Mouse (Mus musculus) embryonic facial prominence, embryonic 13.5 days (tissue): ENCODE measurements at regions not wholly inside any gene's neighbourhood (a gene's known extent, or its start where the extent isn't known, plus 50 kb on each side); places are given as distances from the start of the nearest gene placed in this dataset.

Experiments
- ATAC-seq: fragments of 200-750 bp; cut with Nextera tagmentation; 2 replicates; pipeline ENCODE4 v1.8.0; 2017; ENCODE audit warnings: low read depth; ENCODE audit not compliant: insufficient number of reproducible peaks, insufficient read depth, low FRiP score, low TSS enrichment
- H3K27ac ChIP-seq: fragments of 300-500 bp; sonication (generic); 2 replicates; pipeline ENCODE4 v1.5.1; 2015; ENCODE audit warnings: moderate library complexity, mild to moderate bottlenecking, inconsistent platforms
- H3K27me3 ChIP-seq: fragments of 300-500 bp; sonication (generic); 2 replicates; pipeline ENCODE4 v1.6.1; 2015; ENCODE audit warnings: mild to moderate bottlenecking, inconsistent platforms
- H3K36me3 ChIP-seq: fragments of 300-500 bp; sonication (generic); 2 replicates; pipeline ENCODE4 v1.6.1; 2015; ENCODE audit warnings: mild to moderate bottlenecking, inconsistent platforms
- H3K4me1 ChIP-seq: fragments of 300-500 bp; sonication (generic); 2 replicates; pipeline ENCODE4 v1.6.1; 2015; ENCODE audit warnings: inconsistent platforms
- H3K4me2 ChIP-seq: fragments of 300-500 bp; sonication (generic); 2 replicates; pipeline ENCODE4 v1.6.1; 2015; ENCODE audit warnings: moderate library complexity, mild to moderate bottlenecking, inconsistent platforms
- H3K4me3 ChIP-seq: fragments of 300-500 bp; sonication (generic); 2 replicates; pipeline ENCODE4 v1.5.1; 2015; ENCODE audit warnings: mild to moderate bottlenecking, inconsistent platforms
- H3K9ac ChIP-seq: fragments of 300-500 bp; sonication (generic); 2 replicates; pipeline ENCODE4 v1.6.1; 2015; ENCODE audit warnings: mild to moderate bottlenecking, inconsistent platforms
- H3K9me3 ChIP-seq: fragments of 300-500 bp; sonication (generic); 2 replicates; pipeline ENCODE4 v1.6.1; 2016; ENCODE audit warnings: inconsistent platforms
- WGBS: fragments of 180-500 bp; shearing (Covaris S2); methylation state at CpG from one replicate; pipeline ENCODE4 v1.1.7; 2015; ENCODE audit warnings: mixed read lengths; 5-methylcytosine and 5-hydroxymethylcytosine counted together

DNA sequence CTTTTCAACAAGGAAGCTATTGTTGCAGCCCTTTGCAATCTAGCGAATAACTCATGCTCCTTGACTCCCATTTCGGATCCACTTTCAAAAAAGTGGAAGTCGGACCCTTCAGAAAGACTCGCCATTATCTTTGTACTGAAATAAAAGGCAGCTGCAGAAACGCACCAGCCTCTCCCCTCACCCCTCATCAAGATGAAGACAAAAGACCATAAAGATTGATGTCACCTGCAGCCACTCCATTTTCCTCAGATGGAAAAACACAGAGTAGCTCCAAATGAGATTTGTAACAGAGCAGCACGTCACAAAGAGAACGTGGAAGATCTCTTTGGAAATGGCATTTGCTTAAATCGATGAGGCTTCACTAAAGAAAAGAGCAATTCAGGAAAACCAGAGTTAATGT is 113.3 kb upstream of the Atp2b1 start:
- no peak overlapping the region for H3K4me3 ChIP-seq
- no peaks in the 10 kb centered on the region for H3K9me3 ChIP-seq
- H3K4me2 ChIP-seq: no peak overlapping the region
- H3K27me3 ChIP-seq: no peaks in the 10 kb centered on the region
- no peaks in the 10 kb centered on the region; the same call in 1 of the 2 replicates for H3K4me1 ChIP-seq
- H3K36me3 ChIP-seq: no peaks in the 10 kb centered on the region
- no peak overlapping the region for H3K27ac ChIP-seq
- H3K9ac ChIP-seq: no peak overlapping the region
- ATAC-seq: no peak
- WGBS: 45% methylated on average over 8 of the region's 8 CpGs

GRCm38 (mm10) chr10:98805013-98805412 is 109.2 kb upstream of the Atp2b1 start:
- H3K36me3 ChIP-seq: no peaks in the 10 kb centered on the region
- no peak for ATAC-seq
- WGBS: 87% methylated on average over 1 of the region's 1 CpGs
- no peaks in the 10 kb centered on the region for H3K9me3 ChIP-seq
- no peak overlapping the region for H3K4me2 ChIP-seq
- H3K9ac ChIP-seq: no peak overlapping the region
- no peak overlapping the region for H3K4me3 ChIP-seq
- no peak overlapping the region for H3K27ac ChIP-seq
- H3K4me1 ChIP-seq: peaks cover 11% of the 10 kb centered on the region
- no peaks in the 10 kb centered on the region for H3K27me3 ChIP-seq

GRCm38 (mm10) chr10:98806798-98807535 is 107.2 kb upstream of the Atp2b1 start:
- WGBS: 24% methylated on average over 19 of the region's 19 CpGs

DNA sequence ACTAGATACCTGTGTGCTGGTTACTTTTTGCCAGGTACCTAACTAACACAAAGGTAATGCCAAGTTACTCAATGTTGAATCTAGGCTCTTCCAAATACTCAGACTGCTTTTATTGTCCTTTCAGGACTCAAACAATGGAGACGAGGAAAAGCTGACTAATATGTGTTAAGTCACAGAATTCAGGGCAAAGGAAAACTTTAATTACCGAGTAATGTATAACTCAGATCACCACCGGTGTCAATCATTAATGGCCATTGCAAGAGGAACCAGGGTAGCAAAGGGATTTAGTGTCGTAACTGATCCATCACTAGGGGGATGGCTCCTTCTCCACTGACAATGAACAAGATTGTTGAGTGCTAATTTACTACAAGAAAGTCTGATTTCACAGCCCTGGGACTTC is 105.6 kb upstream of the Atp2b1 start:
- no peaks in the 10 kb centered on the region for H3K27me3 ChIP-seq
- no peak overlapping the region for H3K9ac ChIP-seq
- H3K36me3 ChIP-seq: no peaks in the 10 kb centered on the region
- H3K4me2 ChIP-seq: no peak overlapping the region
- 80% methylated on average over 4 of the region's 4 CpGs for WGBS
- peaks cover 11% of the 10 kb centered on the region for H3K4me1 ChIP-seq
- H3K9me3 ChIP-seq: no peaks in the 10 kb centered on the region
- H3K27ac ChIP-seq: no peak overlapping the region
- H3K4me3 ChIP-seq: no peak overlapping the region
- ATAC-seq: no peak

More at GRCm38 (mm10) chr10:98806798-98807535, 107.2 kb upstream of the Atp2b1 start:
- Histone ChIP-seq H3K4me2 (peak overlapping the region; percentile 54), H3K4me1 (peaks cover 11% of the 10 kb centered on the region), H3K27me3 (no peaks in the 10 kb centered on the region), H3K27ac (no peak overlapping the region), H3K9ac (peak overlapping the region; percentile 47), H3K4me3 (peak overlapping the region; percentile 24), H3K36me3 (no peaks in the 10 kb centered on the region), H3K9me3 (no peaks in the 10 kb centered on the region)
- ATAC-seq: 0 out of 2 replicates have a peak, but pooled peaks have one; percentile 59

DNA sequence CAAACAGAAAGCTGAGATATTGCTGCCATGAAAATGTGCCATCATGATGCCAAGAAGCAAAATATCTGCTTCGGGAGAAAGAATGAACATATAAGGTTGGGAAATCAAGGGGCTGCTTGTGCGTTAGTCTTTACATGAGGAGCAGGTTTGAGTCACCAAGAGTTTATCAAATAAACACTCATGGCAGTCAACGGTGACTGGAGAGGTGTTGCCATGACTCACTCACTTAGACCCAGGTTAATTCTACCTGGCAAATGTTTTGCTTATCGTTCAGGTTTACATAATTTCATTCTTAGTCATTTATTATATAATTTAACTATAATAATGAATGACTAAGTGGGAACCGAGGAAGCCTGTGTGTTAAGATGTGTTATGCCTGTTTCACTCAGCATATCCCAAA is 85.2 kb upstream of the Atp2b1 start:
- no peak for ATAC-seq

GRCm38 (mm10) chr10:98831488-98831887 is 82.7 kb upstream of the Atp2b1 start:
- Histone ChIP-seq H3K4me1 (no peaks in the 10 kb centered on the region), H3K4me3 (no peak overlapping the region), H3K27ac (no peak overlapping the region), H3K27me3 (no peaks in the 10 kb centered on the region), H3K4me2 (no peak overlapping the region), H3K9me3 (no peaks in the 10 kb centered on the region), H3K9ac (no peak overlapping the region), H3K36me3 (no peaks in the 10 kb centered on the region)
- no peak for ATAC-seq
- WGBS: 89% methylated on average over 7 of the region's 7 CpGs

More for the DNA sequence above, 85.2 kb upstream of the Atp2b1 start:
- no peaks in the 10 kb centered on the region for H3K27me3 ChIP-seq
- H3K9ac ChIP-seq: no peak overlapping the region
- H3K4me2 ChIP-seq: no peak overlapping the region
- 92% methylated on average over 5 of the region's 5 CpGs for WGBS
- no peak overlapping the region for H3K4me3 ChIP-seq
- 0 out of 2 replicates have a peak, but pooled peaks cover 2% of the 10 kb centered on the region for H3K4me1 ChIP-seq
- no peaks in the 10 kb centered on the region for H3K36me3 ChIP-seq
- no peaks in the 10 kb centered on the region for H3K9me3 ChIP-seq
- no peak overlapping the region for H3K27ac ChIP-seq

DNA sequence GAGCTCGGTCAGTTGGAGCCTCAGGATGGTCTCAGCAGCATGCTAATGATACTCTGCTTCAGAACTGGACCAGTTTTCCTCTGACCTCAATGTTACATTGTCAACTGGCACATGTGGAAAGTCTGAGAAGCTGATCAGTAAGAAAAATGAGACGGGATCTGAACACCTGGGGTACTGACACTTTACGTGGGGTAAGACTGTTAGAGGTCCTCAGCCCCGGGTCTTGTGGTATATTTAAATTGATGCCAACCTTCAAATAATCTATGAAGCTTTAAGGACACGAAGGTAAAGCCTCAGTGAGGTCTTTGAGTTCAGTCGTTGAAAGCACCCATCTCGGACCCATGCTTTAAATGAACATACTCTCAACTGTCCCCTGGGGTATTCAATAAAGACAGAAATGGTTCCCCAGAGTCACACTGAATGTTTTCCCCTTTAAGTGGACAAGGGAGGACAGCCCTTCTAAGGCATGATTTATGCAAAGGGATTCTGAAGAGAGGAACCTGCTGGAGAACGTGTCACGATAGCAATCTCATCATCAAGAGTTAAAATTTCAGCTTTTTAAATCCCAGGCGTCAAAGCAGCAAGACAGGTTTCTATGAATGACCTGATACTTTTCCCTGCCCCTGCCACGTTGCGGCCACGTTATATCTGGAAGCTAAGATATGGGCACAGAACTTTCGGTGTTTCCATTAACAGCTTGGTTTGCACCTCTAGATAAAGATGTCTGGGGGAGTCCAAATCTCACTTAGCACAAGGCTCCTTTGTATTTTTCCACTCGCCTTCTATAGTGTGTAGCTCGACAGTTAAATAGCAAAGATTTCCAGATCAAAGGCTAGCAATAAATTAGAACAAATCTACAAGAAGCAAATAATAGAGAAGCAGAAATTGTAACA is 76.7 kb upstream of the Atp2b1 start:
- WGBS: 75% methylated on average over 16 of the region's 16 CpGs
- Histone ChIP-seq H3K4me1 (no peaks in the 10 kb centered on the region), H3K36me3 (no peaks in the 10 kb centered on the region), H3K9me3 (no peaks in the 10 kb centered on the region), H3K4me3 (no peak overlapping the region), H3K4me2 (no peak overlapping the region), H3K27me3 (no peaks in the 10 kb centered on the region), H3K27ac (no peak overlapping the region), H3K9ac (no peak overlapping the region)
- no peak for ATAC-seq

- Histone ChIP-seq H3K9me3 (peaks cover 12% of the 10 kb centered on the region), H3K4me3 (no peak overlapping the region), H3K4me2 (no peak overlapping the region), H3K27me3 (no peaks in the 10 kb centered on the region), H3K4me1 (no peaks in the 10 kb centered on the region), H3K27ac (no peak overlapping the region), H3K9ac (no peak overlapping the region), H3K36me3 (no peaks in the 10 kb centered on the region)
- WGBS: 90% methylated on average over 8 of the region's 8 CpGs
- no peak for ATAC-seq
Measured at GRCm38 (mm10) chr10:98838926-98839679, 75.1 kb upstream of the Atp2b1 start.

DNA sequence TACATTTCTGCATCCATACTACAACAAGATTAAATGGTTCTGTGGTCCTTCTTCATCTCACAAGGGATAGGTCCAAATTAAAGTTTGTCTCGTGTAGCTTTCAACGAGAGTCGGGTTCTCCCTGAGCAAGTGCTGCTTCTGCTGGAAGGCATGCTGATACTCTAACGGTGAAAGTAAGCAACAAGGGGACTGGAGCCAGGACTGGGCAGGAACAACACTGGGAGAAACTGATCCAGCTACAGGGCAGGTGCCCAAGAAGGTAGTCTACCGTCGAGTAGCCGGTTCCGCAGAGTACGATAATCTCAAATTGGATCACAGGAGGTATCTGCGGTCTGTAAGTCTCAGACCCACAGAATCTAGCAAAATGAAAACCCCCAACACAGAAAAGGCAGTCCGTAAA is 74.2 kb upstream of the Atp2b1 start:
- no peaks in the 10 kb centered on the region for H3K4me1 ChIP-seq
- no peak for ATAC-seq
- H3K4me3 ChIP-seq: no peak overlapping the region
- WGBS: 83% methylated on average over 11 of the region's 11 CpGs
- no peak overlapping the region for H3K9ac ChIP-seq
- H3K4me2 ChIP-seq: no peak overlapping the region
- H3K27ac ChIP-seq: no peak overlapping the region
- no peaks in the 10 kb centered on the region for H3K27me3 ChIP-seq
- H3K9me3 ChIP-seq: peaks cover 20% of the 10 kb centered on the region
- no peaks in the 10 kb centered on the region for H3K36me3 ChIP-seq

DNA sequence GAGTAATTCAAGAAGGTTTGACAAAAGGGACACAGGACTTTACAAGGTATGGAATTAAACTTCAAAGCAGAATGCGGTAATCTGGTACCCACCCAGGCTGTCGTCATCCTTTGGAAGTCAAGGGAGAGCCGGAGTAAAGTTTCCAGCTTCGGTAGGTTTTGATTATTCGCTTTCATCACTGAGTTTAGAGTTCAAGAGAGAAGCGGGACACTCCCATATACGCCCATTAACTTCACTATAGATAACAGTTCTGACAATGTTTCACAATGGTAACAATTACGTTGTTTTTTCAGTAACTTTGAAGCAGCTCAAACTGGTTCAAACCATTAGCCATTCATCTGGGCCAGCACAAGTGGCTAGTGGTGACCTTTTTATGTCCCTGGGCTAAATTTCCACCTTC is 73.8 kb upstream of the Atp2b1 start:
- no peak overlapping the region for H3K27ac ChIP-seq
- no peak overlapping the region for H3K9ac ChIP-seq
- H3K4me2 ChIP-seq: no peak overlapping the region
- H3K9me3 ChIP-seq: peaks cover 20% of the 10 kb centered on the region
- H3K4me3 ChIP-seq: no peak overlapping the region
- no peaks in the 10 kb centered on the region for H3K4me1 ChIP-seq
- WGBS: 67% methylated on average over 8 of the region's 8 CpGs
- no peaks in the 10 kb centered on the region for H3K27me3 ChIP-seq
- no peak for ATAC-seq
- H3K36me3 ChIP-seq: no peaks in the 10 kb centered on the region

- WGBS: 83% methylated on average over 13 of the region's 13 CpGs
- Histone ChIP-seq H3K27ac (no peak overlapping the region), H3K27me3 (no peaks in the 10 kb centered on the region), H3K4me2 (no peak overlapping the region), H3K36me3 (no peaks in the 10 kb centered on the region), H3K9ac (no peak overlapping the region), H3K4me1 (no peaks in the 10 kb centered on the region), H3K9me3 (peaks cover 20% of the 10 kb centered on the region), H3K4me3 (no peak overlapping the region)
- ATAC-seq: no peak
Measured at GRCm38 (mm10) chr10:98840957-98841831, 73.0 kb upstream of the Atp2b1 start.
